ENCODE assay signal across 8 mouse cellular contexts in genomic region chr2:32404663-32405062, GRCm38 (mm10). TPM values are rescaled to one million over a fixed set of nuclear protein-coding genes. Genes with fewer than 3 reads are reported as not detected.
DNase-seq lines count a peak whose midpoint lies in the region; ATAC-seq and TF ChIP-seq lines count a peak whose summit lies in the region.

No protein-coding gene starts in this region.

- peak; percentile 100 for TF ChIP-seq CTCF in bone marrow, adult 2 months (IDR thresholded peaks at IDR 0.05; ENCODE audit: control insufficient read depth, insufficient read depth, low read length)
- TF ChIP-seq CTCF in liver, postnatal 0 days (IDR thresholded peaks at IDR 0.05; ENCODE audit: low read depth) = peak; percentile 100

- TF ChIP-seq POLR2A in bone marrow, adult 2 months (IDR thresholded peaks at IDR 0.05; ENCODE audit: borderline replicate concordance, control insufficient read depth, low read depth, low read length) = no peak

- H3K27ac ChIP-seq in bone marrow, adult 2 months (ENCODE audit: control insufficient read depth, insufficient read depth, low read depth, low read length, poor library complexity) = no peak overlapping the region
- H3K27ac ChIP-seq in embryonic facial prominence, embryonic 14.5 days (replicated peaks; ENCODE audit: low read depth, low read length) = no peak overlapping the region
- H3K27ac ChIP-seq in liver, postnatal 0 days (ENCODE audit: low read depth) = no peak overlapping the region

- no peaks in the 10 kb centered on the region for H3K27me3 ChIP-seq in embryonic facial prominence, embryonic 14.5 days (replicated peaks; ENCODE audit: control insufficient read depth, insufficient read depth, low read length)
- H3K27me3 ChIP-seq in liver, postnatal 0 days (ENCODE audit: insufficient read depth, low read length) = no peaks in the 10 kb centered on the region

- peaks cover 22% of the 10 kb centered on the region for H3K36me3 ChIP-seq in embryonic facial prominence, embryonic 14.5 days (ENCODE audit: control insufficient read depth, insufficient read depth, low read length)
- H3K36me3 ChIP-seq in liver, postnatal 0 days (replicated peaks; ENCODE audit: insufficient read depth, low read length) = peaks cover 20% of the 10 kb centered on the region

- peak; percentile 10; the same call in 1 of the 2 replicates for ATAC-seq in embryonic facial prominence, embryonic 14.5 days (ENCODE audit: low read depth)
- no peak for ATAC-seq in liver, postnatal 0 days
- ATAC-seq in neutrophil, adult 5-6 weeks (ENCODE audit: extremely low read depth, insufficient number of reproducible peaks, low FRiP score, poor library complexity, severe bottlenecking) = peak; percentile 95

- WGBS in bone marrow, adult 2 months = 20% methylated on average over 2 of the region's 2 CpGs
- 35% methylated on average over 2 of the region's 2 CpGs for WGBS in embryonic facial prominence, embryonic 14.5 days
- WGBS in liver, postnatal 0 days (ENCODE audit: insufficient replicate concordance) = 26% methylated on average over 2 of the region's 2 CpGs

- no peak overlapping the region for H3K4me2 ChIP-seq in embryonic facial prominence, embryonic 14.5 days (ENCODE audit: low read depth, low read length)
- no peak overlapping the region for H3K4me2 ChIP-seq in liver, postnatal 0 days (ENCODE audit: low read depth, low read length)

- TF ChIP-seq EP300 in liver, postnatal 0 days (IDR thresholded peaks at IDR 0.05; ENCODE audit: low read depth) = no peak

- no peaks in the 10 kb centered on the region for H3K4me1 ChIP-seq in bone marrow, adult 2 months (ENCODE audit: control insufficient read depth, insufficient read depth, low read length)
- H3K4me1 ChIP-seq in embryonic facial prominence, embryonic 14.5 days (ENCODE audit: control insufficient read depth, insufficient read depth, low read length) = peaks cover 9% of the 10 kb centered on the region; the same call in 1 of the 2 replicates
- no peaks in the 10 kb centered on the region for H3K4me1 ChIP-seq in liver, postnatal 0 days (ENCODE audit: insufficient read depth)

- no peaks in the 10 kb centered on the region for H3K9me3 ChIP-seq in embryonic facial prominence, embryonic 14.5 days (ENCODE audit: control insufficient read depth, low read length)
- H3K9me3 ChIP-seq in liver, postnatal 0 days (ENCODE audit: low read length) = no peaks in the 10 kb centered on the region

- peak; percentile 94 to 98 for DNase-seq in CD8-positive naive resting alpha-beta T cell, adult 2 months (ENCODE audit: low read depth in 2 of 2, low spot score in 2 of 2)
- peak; percentile 95 for DNase-seq in embryonic facial prominence, embryonic 14.5 days (ENCODE audit: low spot score)
- DNase-seq in heart, adult 8-10 months (ENCODE audit: low spot score) = peak; percentile 94
- peak; percentile 94 to 100 for DNase-seq in kidney, postnatal 25 days
- DNase-seq in liver, postnatal 0 days = peak; percentile 95
- peak; percentile 74 to 80 for DNase-seq in thymus, adult 18-20 months

- no peak overlapping the region for H3K4me3 ChIP-seq in bone marrow, adult 2 months (replicated peaks; ENCODE audit: control insufficient read depth, low read depth, low read length)
- no peak overlapping the region for H3K4me3 ChIP-seq in embryonic facial prominence, embryonic 14.5 days (ENCODE audit: low read depth, low read length)
- no peak overlapping the region for H3K4me3 ChIP-seq in liver, postnatal 0 days (ENCODE audit: low read depth, low read length)

- H3K9ac ChIP-seq in embryonic facial prominence, embryonic 14.5 days (ENCODE audit: low read depth, low read length) = no peak overlapping the region
- no peak overlapping the region for H3K9ac ChIP-seq in liver, postnatal 0 days (replicated peaks)

RNA-seq across cellular contexts. Expression of gene Ptges2, which starts 9.0 kb away (rescaled TPM):
- polyA plus RNA-seq in bone marrow, adult 2 months (2011; ENCODE audit: insufficient read depth, insufficient read length, low replicate concordance, missing spikeins) = 3.6 and 15.0 TPM in 2 replicates
- 28.0 and 33.5 TPM in 2 replicates for polyA plus RNA-seq in embryonic facial prominence, embryonic 14.5 days (2014; fragmentation: Nextera tagmentation; extraction: Ambion mirVana)
- total RNA-seq in heart, adult 8-10 months (2022) = 10 to 100 TPM; 58.8 to 71.3 (median 63.6) TPM
- polyA plus RNA-seq in liver, postnatal 0 days (2015; fragmentation: Nextera tagmentation; extraction: Ambion mirVana) = 13.8 and 15.7 TPM in 2 replicates
- 2.9 and 4.1 TPM in 2 replicates for total RNA-seq in neutrophil, adult 5-6 weeks (2017)

RNA-seq across cellular contexts. Expression of gene Lcn2, which starts 16.6 kb away (rescaled TPM):
- 436 and 1,079 TPM in 2 replicates for polyA plus RNA-seq in bone marrow, adult 2 months (2011; ENCODE audit: insufficient read depth, insufficient read length, low replicate concordance, missing spikeins)
- 4.0 and 7.9 TPM in 2 replicates for polyA plus RNA-seq in embryonic facial prominence, embryonic 14.5 days (2014; fragmentation: Nextera tagmentation; extraction: Ambion mirVana)
- 1 to 10 TPM; 3.7 to 7.2 (median 6.4) TPM for total RNA-seq in heart, adult 8-10 months (2022)
- polyA plus RNA-seq in liver, postnatal 0 days (2015; fragmentation: Nextera tagmentation; extraction: Ambion mirVana) = 411 and 419 TPM in 2 replicates
- total RNA-seq in neutrophil, adult 5-6 weeks (2017) = 246 and 252 TPM in 2 replicates

RNA-seq across cellular contexts. Expression of gene 1110008P14Rik, which starts 22.9 kb away (rescaled TPM):
- 28.0 and 39.6 TPM in 2 replicates for polyA plus RNA-seq in bone marrow, adult 2 months (2011; ENCODE audit: insufficient read depth, insufficient read length, low replicate concordance, missing spikeins)
- 67.7 and 79.7 TPM in 2 replicates for polyA plus RNA-seq in embryonic facial prominence, embryonic 14.5 days (2014; fragmentation: Nextera tagmentation; extraction: Ambion mirVana)
- 10 to 100 TPM; 43.8 to 49.1 (median 45.3) TPM for total RNA-seq in heart, adult 8-10 months (2022)
- polyA plus RNA-seq in liver, postnatal 0 days (2015; fragmentation: Nextera tagmentation; extraction: Ambion mirVana) = 30.1 and 32.2 TPM in 2 replicates
- total RNA-seq in neutrophil, adult 5-6 weeks (2017) = 31.8 and 39.5 TPM in 2 replicates

RNA-seq across cellular contexts. Expression of gene Naif1, which starts 45.6 kb away (rescaled TPM):
- 1.9 and 2.6 TPM in 2 replicates for polyA plus RNA-seq in bone marrow, adult 2 months (2011; ENCODE audit: insufficient read depth, insufficient read length, low replicate concordance, missing spikeins)
- 4.9 and 5.6 TPM in 2 replicates for polyA plus RNA-seq in embryonic facial prominence, embryonic 14.5 days (2014; fragmentation: Nextera tagmentation; extraction: Ambion mirVana)
- 1 to 10 TPM; 3.4 to 4.4 (median 3.5) TPM for total RNA-seq in heart, adult 8-10 months (2022)
- polyA plus RNA-seq in liver, postnatal 0 days (2015; fragmentation: Nextera tagmentation; extraction: Ambion mirVana) = 1.6 and 1.8 TPM in 2 replicates
- total RNA-seq in neutrophil, adult 5-6 weeks (2017) = 6.1 and 6.4 TPM in 2 replicates

RNA-seq across cellular contexts. Expression of gene Slc25a25, which starts 46.6 kb away (rescaled TPM):
- 7.3 and 10.6 TPM in 2 replicates for polyA plus RNA-seq in bone marrow, adult 2 months (2011; ENCODE audit: insufficient read depth, insufficient read length, low replicate concordance, missing spikeins)
- 15.8 and 17.0 TPM in 2 replicates for polyA plus RNA-seq in embryonic facial prominence, embryonic 14.5 days (2014; fragmentation: Nextera tagmentation; extraction: Ambion mirVana)
- total RNA-seq in heart, adult 8-10 months (2022) = 1 to 10 TPM; 6.4 to 7.8 (median 7.0) TPM
- polyA plus RNA-seq in liver, postnatal 0 days (2015; fragmentation: Nextera tagmentation; extraction: Ambion mirVana) = 32.4 and 36.9 TPM in 2 replicates
- 15.2 and 17.8 TPM in 2 replicates for total RNA-seq in neutrophil, adult 5-6 weeks (2017)

Comparison
In these comparisons a context has a peak if more than half of its experiments do, and no peak if none do; other contexts are left out.
1. RNA of gene Lcn2, which starts 16.6 kb away (polyA plus RNA-seq): 436 to 1,079 TPM in bone marrow, adult 2 months and 411 to 419 TPM in liver, postnatal 0 days; 4.0 to 7.9 TPM in embryonic facial prominence, embryonic 14.5 days; every median in the first group is over 10 times any median in the second.
2. Peak in every context shown above with its lines, with median percentiles within 50 percentile points of each other: DNase-seq.